Mouse (Mus musculus): ENCODE data around the gene Fmnl3. TPM values are rescaled to one million over a fixed set of nuclear protein-coding genes. Genes with fewer than 3 reads are reported as not detected.
"Not testable (repeated sequence)": the region's sequence is repeated elsewhere in the genome, so short reads cannot be mapped to it uniquely, and the experiment has no call there.

Gene Fmnl3
- polyA plus RNA-seq, 1 experiment from 2014 or later: 14.0 TPM

DNA sequence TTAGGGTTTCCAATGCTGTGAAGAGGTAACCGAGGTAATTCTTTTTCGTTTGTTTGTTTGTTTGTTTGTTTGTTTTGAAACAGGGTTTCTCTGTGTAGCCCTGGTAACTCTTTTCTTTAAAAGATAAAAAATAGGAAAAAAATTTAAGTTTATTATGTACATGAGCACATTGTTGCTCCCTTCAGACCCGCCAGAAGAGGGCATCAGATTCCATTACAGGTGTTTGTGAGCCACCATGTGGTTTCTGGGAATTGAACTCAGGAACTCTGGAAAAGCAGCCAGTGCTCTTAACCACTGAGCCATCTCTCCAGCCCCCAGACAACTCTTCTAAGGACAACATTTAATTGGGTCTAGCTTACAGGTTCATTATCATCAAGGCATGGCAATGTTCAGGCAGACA is 15.8 kb upstream of the Fmnl3 start:
- not testable (repeated sequence) for H3K27ac ChIP-seq; H3K36me3 ChIP-seq; H3K9me3 ChIP-seq (replicated peaks); H3K9ac ChIP-seq; H3K4me1 ChIP-seq (replicated peaks); H3K27me3 ChIP-seq; ATAC-seq (replicated peaks; ENCODE audit: insufficient number of reproducible peaks, insufficient read depth, low FRiP score, low read depth); H3K4me2 ChIP-seq; H3K4me3 ChIP-seq
- 63% methylated on average over 3 of the region's 3 CpGs for WGBS

DNA sequence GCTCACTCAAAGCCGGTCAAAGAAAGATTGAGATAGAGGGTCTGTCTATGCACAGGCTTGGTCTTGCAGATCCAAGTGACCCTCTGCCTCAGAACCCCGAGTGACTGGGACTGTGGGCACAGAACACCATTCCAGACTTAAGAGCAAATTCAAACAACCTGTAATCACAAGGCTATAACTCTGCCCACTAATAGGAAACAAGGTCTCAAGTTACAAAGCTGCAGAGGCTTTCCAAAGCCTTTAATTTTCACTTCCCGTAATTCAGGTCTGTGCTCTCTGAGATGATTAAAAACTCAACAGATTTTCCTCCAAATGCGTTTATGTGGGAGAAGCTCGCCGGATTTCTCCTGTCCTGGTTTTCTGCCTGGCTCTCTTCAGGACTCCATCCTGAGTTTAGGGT is 13.8 kb upstream of the Fmnl3 start:
- 0 out of 2 replicates have a peak, but pooled peaks cover 3% of the 10 kb centered on the region for H3K4me1 ChIP-seq (replicated peaks)
- no peak overlapping the region for H3K4me3 ChIP-seq
- H3K27ac ChIP-seq: no peak overlapping the region
- H3K36me3 ChIP-seq: no peaks in the 10 kb centered on the region
- no peaks in the 10 kb centered on the region for H3K9me3 ChIP-seq (replicated peaks)
- no peak for ATAC-seq (replicated peaks; ENCODE audit: insufficient number of reproducible peaks, insufficient read depth, low FRiP score, low read depth)
- H3K27me3 ChIP-seq: no peaks in the 10 kb centered on the region
- H3K4me2 ChIP-seq: no peak overlapping the region
- H3K9ac ChIP-seq: no peak overlapping the region
- WGBS: 54% methylated on average over 6 of the region's 6 CpGs

DNA sequence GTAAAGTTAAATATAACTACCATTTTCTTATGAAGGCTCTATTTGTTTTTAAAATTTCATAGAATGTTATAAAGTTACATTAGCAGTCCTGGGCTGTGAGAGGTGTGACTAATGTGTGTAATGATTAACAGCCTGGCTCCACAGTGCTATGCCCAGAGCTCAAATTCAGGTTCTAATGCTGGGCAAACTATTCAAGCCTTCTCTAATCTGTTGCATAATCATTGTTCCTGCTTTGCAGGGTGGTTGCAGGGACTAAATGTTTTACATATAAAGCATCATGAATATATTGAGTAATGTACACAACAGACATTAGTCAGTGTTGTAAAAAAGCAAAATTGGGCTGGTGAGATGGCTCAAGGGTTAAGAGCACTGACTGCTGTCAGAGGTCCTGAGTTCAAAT is 12.6 kb upstream of the Fmnl3 start:
- no peaks in the 10 kb centered on the region for H3K27me3 ChIP-seq
- no peak overlapping the region for H3K9ac ChIP-seq
- H3K4me2 ChIP-seq: no peak overlapping the region
- no peaks in the 10 kb centered on the region for H3K9me3 ChIP-seq (replicated peaks)
- H3K4me1 ChIP-seq (replicated peaks): 0 out of 2 replicates have a peak, but pooled peaks cover 3% of the 10 kb centered on the region
- H3K27ac ChIP-seq: no peak overlapping the region
- no peak overlapping the region for H3K4me3 ChIP-seq
- no peaks in the 10 kb centered on the region for H3K36me3 ChIP-seq
- no peak for ATAC-seq (replicated peaks; ENCODE audit: insufficient number of reproducible peaks, insufficient read depth, low FRiP score, low read depth)

DNA sequence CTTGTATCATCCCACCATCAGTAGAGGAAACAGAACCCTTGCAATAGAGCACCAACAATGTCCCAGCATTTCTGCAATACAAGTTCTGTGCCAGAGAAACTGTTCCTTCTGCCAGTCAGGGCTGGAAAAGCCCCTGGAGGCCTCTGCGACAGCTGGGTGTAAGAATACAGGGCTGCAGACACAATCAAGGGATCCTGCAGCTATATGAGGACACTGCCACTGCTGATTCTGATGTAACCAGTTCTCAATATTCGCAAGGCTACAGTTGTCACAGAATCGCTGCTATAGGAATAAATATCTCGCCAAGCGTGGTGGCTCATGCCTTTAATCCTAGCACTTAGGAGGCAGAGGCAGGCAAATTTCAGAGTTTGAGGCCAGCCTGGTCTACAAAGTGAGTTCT is 6.0 kb upstream of the Fmnl3 start:
- H3K36me3 ChIP-seq: no peaks in the 10 kb centered on the region
- H3K9ac ChIP-seq: no peak overlapping the region
- no peak overlapping the region for H3K4me2 ChIP-seq
- H3K27me3 ChIP-seq: no peaks in the 10 kb centered on the region
- no peaks in the 10 kb centered on the region for H3K9me3 ChIP-seq (replicated peaks)
- no peak overlapping the region for H3K27ac ChIP-seq
- no peaks in the 10 kb centered on the region for H3K4me1 ChIP-seq (replicated peaks)
- WGBS: 80% methylated on average over 5 of the region's 5 CpGs
- no peak overlapping the region for H3K4me3 ChIP-seq
- ATAC-seq (replicated peaks; ENCODE audit: insufficient number of reproducible peaks, insufficient read depth, low FRiP score, low read depth): no peak

DNA sequence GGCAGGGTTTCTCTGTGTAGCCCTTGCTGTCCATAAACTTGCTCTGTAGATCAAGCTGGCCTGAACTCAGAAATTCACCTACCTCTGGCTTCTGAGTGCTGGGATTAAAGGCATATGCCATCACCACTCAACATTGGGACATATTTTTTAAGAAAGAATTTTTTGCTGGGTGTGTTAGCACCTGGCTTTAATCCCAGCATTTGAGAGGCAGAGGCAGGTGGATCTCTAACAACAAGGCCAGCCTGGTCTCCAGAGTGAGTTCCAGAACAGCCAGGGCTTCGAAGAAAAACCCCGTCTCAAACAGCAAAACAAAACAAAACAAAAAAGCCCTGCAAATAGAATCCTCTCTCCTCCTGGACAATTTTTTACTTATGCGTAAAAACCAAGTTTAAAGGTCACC is 5.3 kb upstream of the Fmnl3 start:
- Histone ChIP-seq H3K27ac (no peak overlapping the region), H3K36me3 (no peaks in the 10 kb centered on the region), H3K4me3 (no peak overlapping the region), H3K27me3 (no peaks in the 10 kb centered on the region), H3K9ac (no peak overlapping the region), H3K4me2 (no peak overlapping the region), H3K9me3 (replicated peaks) (no peaks in the 10 kb centered on the region), H3K4me1 (replicated peaks) (no peaks in the 10 kb centered on the region; the same call in 1 of the 2 replicates)
- WGBS: 81% methylated on average over 3 of the region's 3 CpGs
- ATAC-seq (replicated peaks; ENCODE audit: insufficient number of reproducible peaks, insufficient read depth, low FRiP score, low read depth): no peak

DNA sequence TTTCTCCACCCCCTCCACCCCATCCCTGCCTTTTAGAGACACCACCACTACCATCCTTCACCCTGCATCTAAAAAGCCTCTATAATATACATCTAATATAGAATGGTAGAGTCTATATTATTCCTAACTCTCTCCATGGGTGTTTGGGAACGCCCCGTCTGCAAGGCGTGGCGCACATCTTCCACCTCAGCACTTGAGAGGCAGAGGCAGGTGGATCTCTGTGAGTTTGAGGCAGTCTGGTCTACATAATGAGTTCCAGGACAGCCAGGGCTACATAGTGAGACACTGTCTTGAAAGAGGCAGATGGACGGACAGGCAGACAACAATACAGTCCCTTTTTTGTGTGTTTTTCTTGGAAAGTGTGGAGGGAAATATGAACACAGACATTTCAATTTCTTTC is 4.8 kb upstream of the Fmnl3 start:
- no peaks in the 10 kb centered on the region for H3K9me3 ChIP-seq (replicated peaks)
- H3K27ac ChIP-seq: no peak overlapping the region
- 90% methylated on average over 5 of the region's 5 CpGs for WGBS
- ATAC-seq (replicated peaks; ENCODE audit: insufficient number of reproducible peaks, insufficient read depth, low FRiP score, low read depth): no peak
- H3K4me3 ChIP-seq: no peak overlapping the region
- H3K9ac ChIP-seq: no peak overlapping the region
- no peaks in the 10 kb centered on the region; the same call in 1 of the 2 replicates for H3K4me1 ChIP-seq (replicated peaks)
- H3K4me2 ChIP-seq: no peak overlapping the region
- no peaks in the 10 kb centered on the region for H3K36me3 ChIP-seq
- H3K27me3 ChIP-seq: no peaks in the 10 kb centered on the region

DNA sequence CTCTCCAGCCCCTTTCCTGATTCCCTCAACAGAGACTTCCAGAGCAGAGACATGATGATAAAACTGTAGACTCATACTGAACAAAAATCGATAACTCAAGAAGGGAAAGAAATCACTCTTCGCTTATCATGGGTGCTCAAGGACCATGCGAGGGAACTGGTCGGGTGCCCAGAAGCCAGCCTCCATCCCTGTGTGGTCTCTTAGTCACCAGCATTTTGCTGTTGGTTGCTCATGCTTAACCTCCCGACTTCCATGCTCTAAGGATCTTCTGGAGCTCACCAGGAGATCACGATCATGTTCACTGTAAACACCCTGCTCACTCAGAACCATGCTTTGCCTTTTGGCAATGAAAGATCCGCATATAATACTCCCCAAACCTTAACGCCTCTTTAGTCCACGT is 2.5 kb upstream of the Fmnl3 start:
- Histone ChIP-seq H3K36me3 (no peaks in the 10 kb centered on the region), H3K9ac (no peak overlapping the region), H3K27ac (no peak overlapping the region), H3K4me2 (no peak overlapping the region), H3K4me1 (replicated peaks) (peaks cover 11% of the 10 kb centered on the region), H3K27me3 (no peaks in the 10 kb centered on the region), H3K9me3 (replicated peaks) (no peaks in the 10 kb centered on the region), H3K4me3 (no peak overlapping the region)
- no peak for ATAC-seq (replicated peaks; ENCODE audit: insufficient number of reproducible peaks, insufficient read depth, low FRiP score, low read depth)
- 74% methylated on average over 9 of the region's 9 CpGs for WGBS

DNA sequence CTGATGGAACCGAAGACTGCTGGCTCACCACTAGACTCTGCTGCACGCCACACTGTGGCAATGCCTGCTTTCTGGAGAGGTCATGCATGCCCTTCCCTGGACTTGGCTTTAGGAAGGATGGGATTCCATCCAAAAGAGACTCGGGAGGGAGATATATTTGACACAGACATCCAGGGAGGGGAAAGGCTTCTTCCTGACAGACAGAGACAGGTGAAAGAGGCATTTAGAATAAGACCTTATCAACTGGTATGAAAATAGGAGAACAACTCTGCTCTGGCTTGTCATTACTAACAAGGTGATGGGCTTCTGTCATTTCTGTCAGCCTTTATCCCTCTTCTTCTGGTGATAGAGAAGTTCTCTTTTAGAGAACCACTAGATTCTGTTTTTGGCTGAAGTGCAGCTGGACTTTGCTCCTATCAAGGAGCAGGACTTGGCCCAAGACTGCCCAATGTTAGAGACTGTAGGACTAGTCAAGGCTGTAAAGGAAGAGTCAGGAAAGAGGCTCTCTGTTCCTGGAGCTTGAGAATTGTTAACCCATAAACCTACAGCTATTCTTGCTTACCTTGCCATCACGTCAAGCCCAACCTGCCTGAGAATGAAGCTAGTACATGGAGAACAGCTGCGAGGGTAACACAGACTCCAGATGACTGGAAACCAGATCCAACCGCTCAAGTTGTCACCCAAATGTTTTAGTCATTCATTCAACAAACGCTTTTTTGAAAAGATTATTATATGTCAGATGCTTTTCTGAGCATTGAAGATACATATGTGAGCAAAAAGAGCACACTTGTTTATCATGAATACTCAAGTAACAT is 1.5 kb upstream of the Fmnl3 start:
- WGBS: 82% methylated on average over 7 of the region's 7 CpGs
- H3K27me3 ChIP-seq: no peaks in the 10 kb centered on the region
- no peaks in the 10 kb centered on the region for H3K9me3 ChIP-seq (replicated peaks)
- H3K36me3 ChIP-seq: no peaks in the 10 kb centered on the region
- no peak for ATAC-seq (replicated peaks; ENCODE audit: insufficient number of reproducible peaks, insufficient read depth, low FRiP score, low read depth)
- H3K9ac ChIP-seq: no peak overlapping the region
- H3K4me1 ChIP-seq (replicated peaks): peaks cover 11% of the 10 kb centered on the region
- H3K4me2 ChIP-seq: no peak overlapping the region
- no peak overlapping the region for H3K4me3 ChIP-seq
- H3K27ac ChIP-seq: no peak overlapping the region

DNA sequence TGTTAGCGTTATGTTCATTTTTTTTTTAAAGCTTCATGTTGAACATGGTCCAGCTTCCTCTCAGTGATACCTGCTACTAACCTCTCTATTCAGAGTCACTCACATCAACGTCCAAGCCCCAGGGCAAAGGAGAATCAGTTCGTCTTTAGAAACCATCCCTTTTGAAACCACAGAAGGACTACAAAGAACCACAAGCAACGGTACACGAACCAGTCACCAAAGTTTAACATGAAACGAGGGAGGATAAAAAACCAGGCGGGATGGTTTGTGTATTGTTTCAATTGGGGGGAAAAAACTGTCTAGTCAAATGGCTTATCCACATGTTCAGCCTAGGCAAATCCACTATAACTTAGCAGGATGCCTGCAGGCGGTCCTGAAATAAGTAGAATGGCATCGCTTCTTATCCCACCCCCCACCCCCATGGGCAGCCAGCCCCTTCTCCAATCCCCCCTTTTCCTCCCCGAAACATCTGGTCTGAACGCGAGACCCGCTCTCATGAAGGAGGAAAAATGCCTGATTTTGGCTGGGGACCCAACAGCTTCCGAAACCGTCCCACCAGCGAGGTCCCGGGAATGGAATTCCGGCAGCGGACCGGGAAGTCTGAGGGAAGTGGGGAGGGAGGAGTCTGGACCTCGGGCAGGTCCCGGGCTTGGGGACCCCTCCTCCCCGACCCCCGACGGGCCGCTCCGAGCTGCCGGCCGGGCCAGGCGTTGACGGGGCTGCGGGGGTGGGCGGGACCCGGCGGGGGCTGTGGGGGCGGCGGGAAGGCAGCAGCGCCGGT is 701 bp downstream of the Fmnl3 start:
- H3K9me3 ChIP-seq (replicated peaks): no peaks in the 10 kb centered on the region
- ATAC-seq (replicated peaks; ENCODE audit: insufficient number of reproducible peaks, insufficient read depth, low FRiP score, low read depth): peak; percentile 62
- WGBS: 2% methylated on average over 22 of the region's 39 CpGs

DNA sequence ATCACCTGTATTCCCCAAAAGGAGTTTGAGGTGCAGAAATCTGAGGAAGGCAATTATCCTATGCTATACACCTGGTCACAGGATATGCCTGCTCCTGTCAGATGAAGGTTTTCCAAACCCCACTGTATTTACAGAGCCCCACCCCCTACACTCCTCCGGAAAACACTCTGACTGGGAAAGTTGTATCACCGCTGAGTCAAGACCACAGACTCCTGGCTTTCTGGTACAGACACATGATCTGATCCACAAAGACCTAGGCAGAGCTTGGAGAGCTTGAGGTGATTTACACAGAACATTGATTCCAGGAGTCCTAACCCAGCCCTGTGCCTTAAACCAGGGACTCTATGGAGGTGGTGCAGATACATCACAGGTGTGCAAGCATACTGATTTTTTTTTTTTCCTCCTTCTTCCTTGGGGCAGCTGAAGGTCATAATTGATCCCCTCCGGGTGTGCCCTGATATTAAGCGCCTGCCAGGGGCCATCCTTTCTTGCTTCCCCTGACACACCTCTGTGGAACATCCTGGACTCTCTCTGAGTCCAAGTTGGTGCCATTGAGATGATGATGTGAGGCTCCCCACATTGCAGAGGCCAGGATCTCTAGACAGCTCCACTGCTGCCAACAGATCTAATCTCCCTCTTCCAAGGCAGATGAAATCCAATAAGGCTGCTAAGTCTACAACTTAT is 1.6 kb downstream of the Fmnl3 start:
- WGBS: 44% methylated on average over 4 of the region's 4 CpGs

More for the DNA sequence above, 701 bp downstream of the Fmnl3 start:
- H3K4me1 ChIP-seq (replicated peaks): peaks cover 15% of the 10 kb centered on the region
- peak overlapping the region; percentile 77 for H3K4me3 ChIP-seq
- H3K9ac ChIP-seq: peak overlapping the region; percentile 87
- H3K4me2 ChIP-seq: peak overlapping the region; percentile 74
- no peaks in the 10 kb centered on the region for H3K36me3 ChIP-seq
- no peaks in the 10 kb centered on the region for H3K27me3 ChIP-seq
- peak overlapping the region; percentile 89 for H3K27ac ChIP-seq

DNA sequence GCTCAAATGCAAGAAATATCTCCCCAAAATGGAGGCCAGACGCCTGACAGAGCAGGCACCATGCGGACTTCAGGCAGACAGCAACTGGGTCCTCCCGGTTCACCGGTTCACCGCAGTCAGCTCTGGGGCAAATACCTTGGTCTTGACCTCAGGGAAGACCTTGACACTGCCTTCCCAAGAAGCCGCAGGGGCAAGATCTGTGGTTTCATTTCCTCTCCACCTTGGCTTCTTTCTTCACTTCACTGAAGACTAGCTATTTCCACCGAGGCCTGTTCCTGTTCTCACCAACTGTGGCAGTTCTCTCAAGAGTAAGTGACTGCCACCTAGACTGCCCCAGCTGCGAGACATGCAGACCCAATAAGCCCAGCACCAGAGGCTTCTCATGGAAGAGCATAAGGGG is 5.4 kb downstream of the Fmnl3 start:
- 59% methylated on average over 8 of the region's 8 CpGs for WGBS
- H3K27ac ChIP-seq: peak overlapping the region; percentile 60
- H3K4me3 ChIP-seq: no peak overlapping the region
- no peak overlapping the region for H3K4me2 ChIP-seq
- ATAC-seq (replicated peaks; ENCODE audit: insufficient number of reproducible peaks, insufficient read depth, low FRiP score, low read depth): no peak
- no peak overlapping the region for H3K9ac ChIP-seq
- H3K4me1 ChIP-seq (replicated peaks): peaks cover 25% of the 10 kb centered on the region
- no peaks in the 10 kb centered on the region for H3K36me3 ChIP-seq
- H3K27me3 ChIP-seq: no peaks in the 10 kb centered on the region
- H3K9me3 ChIP-seq (replicated peaks): no peaks in the 10 kb centered on the region

More for the DNA sequence above, 1.6 kb downstream of the Fmnl3 start:
- no peaks in the 10 kb centered on the region for H3K27me3 ChIP-seq
- H3K4me1 ChIP-seq (replicated peaks): peaks cover 22% of the 10 kb centered on the region
- peak overlapping the region; percentile 74 for H3K4me2 ChIP-seq
- H3K4me3 ChIP-seq: peak overlapping the region; percentile 77
- H3K9ac ChIP-seq: peak overlapping the region; percentile 87; the same call in 1 of the 2 replicates
- no peaks in the 10 kb centered on the region for H3K9me3 ChIP-seq (replicated peaks)
- H3K36me3 ChIP-seq: no peaks in the 10 kb centered on the region
- ATAC-seq (replicated peaks; ENCODE audit: insufficient number of reproducible peaks, insufficient read depth, low FRiP score, low read depth): no peak
- H3K27ac ChIP-seq: no peak overlapping the region
